Mouse (Mus musculus): Measurements from ENCODE around the gene Golga2.

Golga2 gene

GRCm38 (mm10) chr2:32287334-32287840 is at the start of gene Golga2:
Gene Golga2 (plus strand): TSS chr2:32287384.
- DNase-seq (ENCODE audit: low read depth, low spot score) = no peak

DNA sequence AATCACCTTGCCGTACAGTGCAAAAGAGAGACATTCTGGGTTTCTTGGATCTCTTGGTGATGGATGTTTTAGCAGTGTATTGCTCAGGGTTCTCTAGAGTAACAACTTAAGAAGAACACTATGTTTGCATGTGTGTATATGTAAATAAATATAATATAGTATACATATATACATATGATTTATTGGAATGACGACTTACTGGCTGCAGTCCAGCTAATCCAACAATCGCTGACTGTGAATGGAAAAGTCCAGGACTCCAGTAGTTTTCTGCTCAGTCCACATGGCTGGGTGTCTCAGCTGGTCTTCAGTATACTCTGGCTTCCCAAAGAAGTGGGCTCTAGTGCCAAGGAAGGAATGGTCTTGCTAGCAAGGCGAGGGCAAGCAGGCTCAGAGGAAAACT is 49.6 kb upstream of the Golga2 start:
- DNase-seq (ENCODE audit: low read depth, low spot score) = no peak

- DNase-seq (ENCODE audit: low read depth, low spot score) = no peak
These were observed 48.3 kb upstream of the Golga2 start for GRCm38 (mm10) chr2:32238708-32239435.

GRCm38 (mm10) chr2:32240591-32240990 is 46.6 kb upstream of the Golga2 start:
- no peak for DNase-seq (ENCODE audit: low read depth, low spot score)

GRCm38 (mm10) chr2:32242986-32243385 is 44.2 kb upstream of the Golga2 start:
- DNase-seq (ENCODE audit: low read depth, low spot score) = no peak

- no peak for DNase-seq (ENCODE audit: low read depth, low spot score)
These were observed 40.4 kb upstream of the Golga2 start for GRCm38 (mm10) chr2:32246741-32247140.

- DNase-seq (ENCODE audit: low read depth, low spot score) = no peak
These were observed 38.5 kb upstream of the Golga2 start for GRCm38 (mm10) chr2:32248377-32249361.

GRCm38 (mm10) chr2:32251791-32252527 is 35.2 kb upstream of the Golga2 start:
- DNase-seq (ENCODE audit: low read depth, low spot score) = no peak

GRCm38 (mm10) chr2:32252658-32253057 is 34.5 kb upstream of the Golga2 start:
- DNase-seq (ENCODE audit: low read depth, low spot score) = no peak

GRCm38 (mm10) chr2:32253352-32253751 is 33.8 kb upstream of the Golga2 start:
- no peak for DNase-seq (ENCODE audit: low read depth, low spot score)

GRCm38 (mm10) chr2:32254563-32254962 is 32.6 kb upstream of the Golga2 start:
- DNase-seq (ENCODE audit: low read depth, low spot score) = no peak

- DNase-seq (ENCODE audit: low read depth, low spot score) = no peak
These were observed 30.9 kb upstream of the Golga2 start for GRCm38 (mm10) chr2:32256273-32256672.

DNA sequence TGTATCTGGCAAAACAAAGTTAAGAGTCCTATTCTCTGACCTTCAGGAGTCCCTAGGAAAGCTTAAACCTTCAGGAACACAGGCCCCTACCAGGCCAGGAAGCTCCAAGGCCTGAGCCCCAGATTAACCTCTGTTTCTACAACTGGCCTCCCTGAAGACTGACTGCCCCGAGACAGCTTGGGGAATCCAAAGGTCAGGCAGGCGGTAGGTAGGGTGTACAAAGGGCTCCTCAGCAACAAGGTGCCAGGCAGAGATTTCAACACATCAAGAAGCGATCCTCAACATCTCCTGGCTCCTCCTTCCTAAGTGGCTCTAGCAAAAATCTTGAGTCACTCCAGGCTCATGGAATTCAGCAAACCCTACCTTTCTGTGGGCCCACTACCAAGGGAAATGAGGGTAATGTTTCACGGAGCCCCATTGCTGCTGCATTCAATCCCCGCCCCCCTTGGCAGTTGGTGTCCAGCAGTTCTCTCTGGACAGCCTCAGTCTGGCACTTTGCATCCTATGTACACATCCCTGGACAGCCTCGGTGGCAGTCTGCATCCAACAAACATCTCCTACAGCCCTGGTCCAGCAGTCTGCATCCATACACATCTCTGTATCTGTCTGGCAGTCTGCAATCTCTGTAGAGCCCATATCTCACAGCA is 28.2 kb upstream of the Golga2 start:
- DNase-seq (ENCODE audit: low read depth, low spot score) = no peak

- peak; percentile 94 for DNase-seq (ENCODE audit: low read depth, low spot score)
These were observed 27.3 kb upstream of the Golga2 start, which contains the start of gene Uck1 for GRCm38 (mm10) chr2:32259657-32260417. Gene Uck1 (minus strand): TSS chr2:32260159.

DNA sequence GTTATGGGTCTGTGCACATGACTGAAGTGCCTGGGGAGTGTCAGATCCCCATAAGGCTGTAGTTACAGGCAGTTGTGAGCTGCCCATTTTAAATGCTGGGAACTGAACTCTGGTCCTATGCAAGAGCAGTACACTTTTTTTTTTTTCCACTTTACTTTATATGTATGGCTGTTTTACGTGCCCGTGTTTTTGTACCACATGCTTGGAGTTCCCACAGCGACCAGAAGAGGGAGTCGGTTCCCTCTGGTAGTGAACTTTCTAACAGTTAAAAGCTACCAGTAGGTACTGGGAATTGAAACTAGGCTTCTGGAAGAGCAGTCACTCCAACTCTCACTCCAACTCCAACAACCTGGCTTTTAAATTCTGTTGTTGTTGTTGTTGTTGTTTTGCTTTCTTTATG is 26.5 kb upstream of the Golga2 start:
- peak; percentile 85 for DNase-seq (ENCODE audit: low read depth, low spot score)

DNA sequence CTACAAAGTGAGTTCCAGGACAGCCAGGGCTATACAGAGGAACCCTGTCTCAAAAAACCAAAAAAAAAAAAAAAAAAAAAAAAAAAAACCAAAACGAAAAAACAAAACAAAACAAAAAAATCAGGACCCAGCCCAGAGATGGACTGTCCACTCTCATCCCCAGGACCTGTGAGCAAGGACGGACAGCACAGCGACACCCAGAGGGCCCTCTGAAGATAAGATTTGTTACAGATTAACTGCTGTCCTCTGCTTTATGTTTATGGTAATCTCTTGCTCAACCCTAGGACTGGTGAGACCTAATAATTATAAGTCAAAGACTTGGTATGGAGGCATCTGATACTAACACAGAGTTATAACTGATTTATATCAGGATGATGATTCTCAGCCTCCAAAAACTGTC is 11.4 kb upstream of the Golga2 start:
- DNase-seq (ENCODE audit: low read depth, low spot score) = no peak

GRCm38 (mm10) chr2:32282289-32282688 is 4.9 kb upstream of the Golga2 start:
- no peak for DNase-seq (ENCODE audit: low read depth, low spot score)

GRCm38 (mm10) chr2:32282727-32283126 is 4.5 kb upstream of the Golga2 start:
- DNase-seq (ENCODE audit: low read depth, low spot score) = peak; percentile 63

- DNase-seq (ENCODE audit: low read depth, low spot score) = no peak
These were observed 3.2 kb upstream of the Golga2 start for GRCm38 (mm10) chr2:32283986-32284385.

DNA sequence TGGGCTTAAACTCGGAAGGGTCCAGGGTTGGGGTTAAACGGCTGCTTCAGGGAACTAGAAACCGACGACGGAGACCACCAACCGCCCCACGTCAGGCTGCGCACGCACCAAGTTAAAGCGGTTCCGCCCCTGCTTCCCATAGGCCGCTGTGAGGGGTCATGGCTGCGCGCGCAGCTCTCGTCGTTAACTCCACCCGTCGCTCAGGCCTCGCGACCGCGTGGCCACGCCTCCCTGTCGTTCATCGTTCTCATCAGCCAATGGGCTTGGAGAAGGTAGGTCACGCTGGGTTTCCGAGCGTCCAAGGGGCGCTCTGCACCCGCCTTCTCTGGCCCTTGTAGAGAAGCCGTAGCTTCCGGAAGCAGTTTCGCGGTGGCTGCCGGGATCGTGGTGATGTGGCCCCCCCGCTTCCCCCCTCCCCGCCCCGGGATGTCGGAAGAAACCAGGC is 761 bp downstream of the Golga2 start, which contains the start of gene Swi5:
TSS of gene Swi5 (minus strand) at position 153 of the 445 bp plus-strand sequence.
- DNase-seq (ENCODE audit: low read depth, low spot score) = peak; percentile 100
